Comparison of ENCODE assay signal across 24 mouse cellular contexts in genomic region chr14:119981314-119981713, GRCm38 (mm10).
DNase-seq lines count a peak whose midpoint lies in the region; ATAC-seq and TF ChIP-seq lines count a peak whose summit lies in the region.
"Had no signal": no experiment of that assay in that cellular context is flagged by ENCODE, and none has a peak within 500 bp of the region (broad histone marks: within the 10 kb centered on the region; RNA-seq: fewer than 3 reads in every experiment).

No protein-coding gene starts in this region.

- no peak for TF ChIP-seq CTCF in kidney, postnatal 0 days (IDR thresholded peaks at IDR 0.05; ENCODE audit: low read depth)
- no peak for TF ChIP-seq CTCF in lung, adult 2 months (IDR thresholded peaks at IDR 0.05; ENCODE audit: insufficient read depth, low read length)

- DNase-seq in heart, embryonic 10.5 days (ENCODE audit: low spot score), result peak; percentile 16
- DNase-seq in heart, adult 9 months (ENCODE audit: low spot score in 2 of 2), result no peak
- DNase-seq in kidney, postnatal 0 days (ENCODE audit: low spot score), result peak; percentile 84
- no peak for DNase-seq in kidney, postnatal 4 days
- DNase-seq in forebrain, embryonic 14.5 days (ENCODE audit: low spot score), result peak; percentile 14
- no peak for DNase-seq in frontal cortex, postnatal 25 days (ENCODE audit: low spot score in 2 of 2)
- DNase-seq in lung, adult 2 months, result no peak
- DNase-seq: adrenal gland, postnatal 25 days; cerebellum, adult 18-20 months; cerebellum, postnatal 14 days; gastrocnemius, postnatal 25 days; heart, adult 18-20 months; heart, postnatal 14 days; kidney, adult 9 months; liver; thymus, adult 2 months; thymus, postnatal 4 days had no signal

- no peaks in the 10 kb centered on the region for H3K9me3 ChIP-seq in heart, embryonic 10.5 days
- H3K9me3 ChIP-seq in kidney, postnatal 0 days (replicated peaks; ENCODE audit: low read length), result no peaks in the 10 kb centered on the region
- H3K9me3 ChIP-seq in forebrain, embryonic 14.5 days (replicated peaks; ENCODE audit: control insufficient read depth, low read length), result 0 out of 2 replicates have a peak, but pooled peaks cover 2% of the 10 kb centered on the region
- H3K9me3 ChIP-seq in midbrain, embryonic 13.5 days, result peaks cover 3% of the 10 kb centered on the region; the same call in 1 of the 2 replicates
- H3K9me3 ChIP-seq: hindbrain, embryonic 10.5 days; intestine, embryonic 15.5 days; lung, embryonic 15.5 days had no signal

- no peak overlapping the region for H3K4me2 ChIP-seq in kidney, postnatal 0 days (ENCODE audit: low read length)
- no peak overlapping the region for H3K4me2 ChIP-seq in forebrain, embryonic 14.5 days (ENCODE audit: low read length)
- no peak overlapping the region for H3K4me2 ChIP-seq in midbrain, embryonic 13.5 days (replicated peaks)
- H3K4me2 ChIP-seq: intestine, embryonic 15.5 days; lung, embryonic 15.5 days had no signal

- no peak overlapping the region for H3K27ac ChIP-seq in heart, embryonic 10.5 days
- H3K27ac ChIP-seq in kidney, postnatal 0 days, result no peak overlapping the region
- peak overlapping the region; percentile 65; the same call in 1 of the 2 replicates for H3K27ac ChIP-seq in forebrain, embryonic 14.5 days (ENCODE audit: low read depth, low read length)
- H3K27ac ChIP-seq in midbrain, embryonic 13.5 days, result peak overlapping the region; percentile 39; the same call in 1 of the 2 replicates
- H3K27ac ChIP-seq: hindbrain, embryonic 10.5 days; intestine, embryonic 15.5 days; liver, embryonic 14.5 days; lung, embryonic 15.5 days had no signal

- no peak overlapping the region for H3K4me3 ChIP-seq in heart, embryonic 10.5 days
- H3K4me3 ChIP-seq in kidney, postnatal 0 days (replicated peaks; ENCODE audit: low read depth, low read length), result no peak overlapping the region
- no peak overlapping the region for H3K4me3 ChIP-seq in forebrain, embryonic 14.5 days (ENCODE audit: low read depth, low read length)
- H3K4me3 ChIP-seq in midbrain, embryonic 13.5 days (replicated peaks), result no peak overlapping the region
- H3K4me3 ChIP-seq in lung, adult 2 months (replicated peaks; ENCODE audit: extremely low read depth, low read depth, low read length), result no peak overlapping the region
- H3K4me3 ChIP-seq: erythroblast, embryonic 14.5 days; hindbrain, embryonic 10.5 days; intestine, embryonic 15.5 days; lung, embryonic 15.5 days had no signal

- TF ChIP-seq POLR2A in lung, adult 2 months (IDR thresholded peaks at IDR 0.05; ENCODE audit: borderline replicate concordance, extremely low read depth, low read depth, low read length), result no peak

- H3K27me3 ChIP-seq in heart, embryonic 10.5 days (ENCODE audit: insufficient read depth, poor library complexity, severe bottlenecking), result no peaks in the 10 kb centered on the region
- no peaks in the 10 kb centered on the region for H3K27me3 ChIP-seq in kidney, postnatal 0 days (ENCODE audit: insufficient read depth, low read length)
- H3K27me3 ChIP-seq in forebrain, embryonic 14.5 days (replicated peaks; ENCODE audit: control insufficient read depth, insufficient read depth, low read length), result no peaks in the 10 kb centered on the region
- H3K27me3 ChIP-seq in midbrain, embryonic 13.5 days, result no peaks in the 10 kb centered on the region
- H3K27me3 ChIP-seq: intestine, embryonic 15.5 days; lung, embryonic 15.5 days had no signal

- H3K4me1 ChIP-seq in heart, embryonic 10.5 days, result no peaks in the 10 kb centered on the region
- no peaks in the 10 kb centered on the region for H3K4me1 ChIP-seq in kidney, postnatal 0 days (replicated peaks; ENCODE audit: insufficient read depth, low read length)
- no peaks in the 10 kb centered on the region; the same call in 1 of the 2 replicates for H3K4me1 ChIP-seq in forebrain, embryonic 14.5 days (ENCODE audit: control insufficient read depth, insufficient read depth, low read length)
- peaks cover 11% of the 10 kb centered on the region for H3K4me1 ChIP-seq in midbrain, embryonic 13.5 days (replicated peaks)
- no peaks in the 10 kb centered on the region for H3K4me1 ChIP-seq in lung, adult 2 months (ENCODE audit: control insufficient read depth, insufficient read depth, low read length)
- H3K4me1 ChIP-seq: intestine, embryonic 15.5 days; lung, embryonic 15.5 days had no signal

- ATAC-seq in kidney, postnatal 0 days (replicated peaks; ENCODE audit: low FRiP score, low read depth), result peak; percentile 59
- ATAC-seq in forebrain, embryonic 14.5 days, result peak; percentile 49
- ATAC-seq in midbrain, embryonic 13.5 days, result no peak
- ATAC-seq: CD4-positive, CD25-positive, alpha-beta regulatory T cell, adult 4 months; intestine, embryonic 15.5 days had no signal

- H3K9ac ChIP-seq in kidney, postnatal 0 days (ENCODE audit: low read depth, low read length), result no peak overlapping the region
- no peak overlapping the region for H3K9ac ChIP-seq in forebrain, embryonic 14.5 days (ENCODE audit: low read length)
- H3K9ac ChIP-seq in midbrain, embryonic 13.5 days (replicated peaks), result no peak overlapping the region
- H3K9ac ChIP-seq: intestine, embryonic 15.5 days; liver, embryonic 14.5 days; lung, embryonic 15.5 days had no signal

- WGBS in heart, embryonic 10.5 days, result 69% methylated on average over 5 of the region's 5 CpGs
- WGBS in kidney, postnatal 0 days, result 29% methylated on average over 5 of the region's 5 CpGs
- 25% methylated on average over 5 of the region's 5 CpGs for WGBS in forebrain, embryonic 14.5 days
- WGBS in midbrain, embryonic 13.5 days, result 23% methylated on average over 5 of the region's 5 CpGs
- 55% methylated on average over 5 of the region's 5 CpGs for WGBS in lung, adult 2 months

- no peaks in the 10 kb centered on the region for H3K36me3 ChIP-seq in heart, embryonic 10.5 days
- no peaks in the 10 kb centered on the region for H3K36me3 ChIP-seq in kidney, postnatal 0 days (ENCODE audit: insufficient read depth, low read length)
- no peaks in the 10 kb centered on the region for H3K36me3 ChIP-seq in forebrain, embryonic 14.5 days (ENCODE audit: control insufficient read depth, insufficient read depth, low read length)
- H3K36me3 ChIP-seq in midbrain, embryonic 13.5 days, result no peaks in the 10 kb centered on the region
- H3K36me3 ChIP-seq: hindbrain, embryonic 10.5 days; intestine, embryonic 15.5 days; lung, embryonic 15.5 days had no signal

Comparison
In these comparisons a context has a peak if more than half of its experiments do, and no peak if none do; other contexts are left out.
1. DNase-seq: peak in heart, embryonic 10.5 days (single experiment), kidney, postnatal 0 days (single experiment) and forebrain, embryonic 14.5 days (single experiment); none in heart, adult 9 months (0 of 2), kidney, postnatal 4 days (0 of 2), frontal cortex, postnatal 25 days (0 of 2) and lung, adult 2 months (single experiment).
2. H3K27ac ChIP-seq: peak in forebrain, embryonic 14.5 days (single experiment) and midbrain, embryonic 13.5 days (single experiment); none in heart, embryonic 10.5 days (single experiment) and kidney, postnatal 0 days (single experiment).